Mouse (Mus musculus) right cerebral cortex, postnatal 25 days (tissue): ENCODE data around the gene S100z.

Experiments
- DNase-seq: peaks from one replicate; pipeline ENCODE4 v3.0.0; 2022

Gene S100z

GRCm38 (mm10) chr13:95478671-95479413 is at the start of gene S100z:
TSS of gene S100z (minus strand) at chr13:95478721.
- no peak for DNase-seq

GRCm38 (mm10) chr13:95524674-95525491 is 46.4 kb upstream of the S100z start, which contains the start of gene F2rl1:
TSS of gene F2rl1 (minus strand) at chr13:95525227.
- DNase-seq: no peak

- DNase-seq: no peak
Measured at GRCm38 (mm10) chr13:95524424-95524673, 45.8 kb upstream of the S100z start.

GRCm38 (mm10) chr13:95523659-95524423 is 45.3 kb upstream of the S100z start:
- no peak for DNase-seq

GRCm38 (mm10) chr13:95522176-95522575 is 43.7 kb upstream of the S100z start:
- no peak for DNase-seq

GRCm38 (mm10) chr13:95521029-95521428 is 42.5 kb upstream of the S100z start:
- no peak for DNase-seq

GRCm38 (mm10) chr13:95514756-95515155 is 36.2 kb upstream of the S100z start:
- DNase-seq: no peak

- no peak for DNase-seq
Measured at GRCm38 (mm10) chr13:95510054-95510453, 31.5 kb upstream of the S100z start.

GRCm38 (mm10) chr13:95503279-95503917 is 24.9 kb upstream of the S100z start:
- DNase-seq: no peak

- no peak for DNase-seq
Measured at GRCm38 (mm10) chr13:95496601-95497000, 18.1 kb upstream of the S100z start.

- no peak for DNase-seq
Measured at GRCm38 (mm10) chr13:95494812-95495211, 16.3 kb upstream of the S100z start.

GRCm38 (mm10) chr13:95493296-95493695 is 14.8 kb upstream of the S100z start:
- no peak for DNase-seq

GRCm38 (mm10) chr13:95491327-95491726 is 12.8 kb upstream of the S100z start:
- DNase-seq: no peak

- no peak for DNase-seq
Measured at GRCm38 (mm10) chr13:95484664-95485063, 6.1 kb upstream of the S100z start.

- peak; percentile 66 for DNase-seq
Measured at GRCm38 (mm10) chr13:95481428-95481827, 2.9 kb upstream of the S100z start.

GRCm38 (mm10) chr13:95477173-95477572 is 1.3 kb downstream of the S100z start:
- DNase-seq: no peak

- no peak for DNase-seq
Measured at GRCm38 (mm10) chr13:95475124-95475523, 3.4 kb downstream of the S100z start.

GRCm38 (mm10) chr13:95474294-95474693 is 4.2 kb downstream of the S100z start:
- DNase-seq: no peak

GRCm38 (mm10) chr13:95470970-95471369 is 7.6 kb downstream of the S100z start:
- no peak for DNase-seq

- no peak for DNase-seq
Measured at GRCm38 (mm10) chr13:95451529-95451928, 27.0 kb downstream of the S100z start.

- DNase-seq: no peak
Measured at GRCm38 (mm10) chr13:95450636-95451210, 27.8 kb downstream of the S100z start.

- DNase-seq: no peak
Measured at GRCm38 (mm10) chr13:95449730-95450129, 28.8 kb downstream of the S100z start.

- no peak for DNase-seq
Measured at GRCm38 (mm10) chr13:95444824-95445223, 33.7 kb downstream of the S100z start, which contains the start of gene Crhbp. TSS of gene Crhbp (minus strand) at chr13:95444924.
